Mouse (Mus musculus) bone marrow, adult 2 months (tissue): Measurements from ENCODE around the gene Mapkap1.

Experiments
- CTCF ChIP-seq: fragments of 200-500 bp; IDR thresholded peaks from 2 replicates; pipeline ENCODE4 v1.5.1; 2011; ENCODE audit warnings: low read length, control low read depth; ENCODE audit not compliant: control insufficient read depth, insufficient read depth
- POLR2A ChIP-seq: fragments of 200-500 bp; IDR thresholded peaks from 2 replicates; pipeline ENCODE4 v1.6.1; 2011; ENCODE audit warnings: low read depth, mild to moderate bottlenecking, control low read depth, low read length, borderline replicate concordance; ENCODE audit not compliant: control insufficient read depth

- TF ChIP-seq POLR2A: no peak
- TF ChIP-seq CTCF: no peak
Measured at GRCm38 (mm10) chr2:34571096-34571495, 164.5 kb downstream of the Mapkap1 start.
